Mouse (Mus musculus) cerebellum, adult 9-10 months (tissue): ENCODE results near the gene Gm17387.

Experiments
- DNase-seq: peaks from one replicate; pipeline ENCODE4 v3.0.0; 2022

Gene Gm17387

DNA sequence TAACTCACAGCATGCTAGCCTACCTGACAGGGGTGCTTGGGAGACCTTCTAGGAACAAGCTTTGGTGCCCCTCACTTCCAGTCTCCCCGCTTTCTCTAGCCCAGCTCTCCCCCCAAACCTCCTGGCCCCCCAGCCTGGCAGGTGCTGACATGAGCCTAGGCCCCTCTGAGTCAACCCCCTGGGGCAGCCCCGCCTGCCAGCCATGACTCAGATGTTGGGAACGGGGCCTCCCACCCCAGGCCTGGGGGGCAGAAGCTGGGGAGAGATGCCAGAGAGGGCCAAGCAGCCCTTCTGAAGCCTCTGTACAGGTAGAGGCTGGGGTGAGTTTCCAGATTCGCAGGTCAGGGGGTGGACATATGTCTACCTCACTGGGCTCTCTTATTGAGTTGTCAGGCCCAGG lies 49.9 kb downstream of the Gm17387 start:
- DNase-seq = no peak
